Mouse (Mus musculus) megakaryocyte, embryonic 14.5 days (primary cell): Measurements from ENCODE around the gene Galnt14. TPM values are rescaled to one million over a fixed set of nuclear protein-coding genes. Genes with fewer than 3 reads are reported as not detected.

ENCODE experiments used
- H3K27me3 ChIP-seq: replicated peaks from 2 replicates; pipeline ENCODE3; 2012; ENCODE audit warnings: inconsistent platforms
- H3K36me3 ChIP-seq: replicated peaks from 2 replicates; pipeline ENCODE3; 2012; ENCODE audit warnings: low read length, inconsistent platforms, mixed read lengths
- H3K4me1 ChIP-seq: 2 replicates; pipeline ENCODE4 v1.6.1; 2012; ENCODE audit warnings: inconsistent platforms
- H3K4me3 ChIP-seq: replicated peaks from 2 replicates; pipeline ENCODE3; 2012; ENCODE audit warnings: moderate library complexity, mild to moderate bottlenecking, inconsistent platforms
- H3K9me3 ChIP-seq: 2 replicates; pipeline ENCODE4 v1.6.1; 2012; ENCODE audit warnings: inconsistent platforms
- FLI1 ChIP-seq: IDR thresholded peaks from 2 replicates; pipeline ENCODE4 v1.6.1; 2012; ENCODE audit warnings: low read length, inconsistent platforms, mixed read lengths
- GATA1 ChIP-seq: IDR thresholded peaks from 3 replicates; pipeline ENCODE4 v1.6.1; 2012; ENCODE audit warnings: mixed read lengths, low read length, inconsistent platforms, borderline replicate concordance
- polyA plus RNA-seq: library from polyadenylated mRNA; stranded (reverse); fragments of >175 nt; gene quantifications from 2 replicates; pipeline ENCODE4 v1.2.3, GENCODE M21; 2012; ENCODE audit warnings: low replicate concordance; ENCODE audit not compliant: insufficient read depth

The Galnt14 gene
- polyA plus RNA-seq, 1 experiment = 0.12 TPM

DNA sequence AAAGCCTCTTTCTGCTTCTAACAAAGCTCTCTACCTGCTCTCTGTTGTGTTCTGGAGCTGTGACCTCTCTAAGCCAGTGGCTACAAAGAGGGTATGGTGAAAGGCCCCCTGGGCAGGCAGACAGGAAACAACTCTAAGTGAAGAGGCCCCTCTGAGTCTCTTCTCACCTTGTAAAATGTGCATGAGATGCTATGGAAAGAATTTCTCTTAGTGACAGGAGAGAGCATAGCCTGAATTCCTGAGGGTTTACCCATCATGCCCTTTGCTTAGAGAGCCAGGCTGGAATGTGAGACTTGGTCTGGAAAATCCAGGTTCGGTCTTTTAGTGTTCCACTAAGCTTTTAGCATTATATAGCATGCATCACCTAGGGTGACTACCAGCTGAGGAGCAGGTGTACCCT, 136.1 kb downstream of the Galnt14 start:
- H3K9me3 ChIP-seq = no peaks in the 10 kb centered on the region
- H3K4me1 ChIP-seq = no peaks in the 10 kb centered on the region
- TF ChIP-seq GATA1 = no peak
- TF ChIP-seq FLI1 = no peak
- no peaks in the 10 kb centered on the region for H3K36me3 ChIP-seq
- no peak overlapping the region for H3K4me3 ChIP-seq
- H3K27me3 ChIP-seq = peaks cover 11% of the 10 kb centered on the region

DNA sequence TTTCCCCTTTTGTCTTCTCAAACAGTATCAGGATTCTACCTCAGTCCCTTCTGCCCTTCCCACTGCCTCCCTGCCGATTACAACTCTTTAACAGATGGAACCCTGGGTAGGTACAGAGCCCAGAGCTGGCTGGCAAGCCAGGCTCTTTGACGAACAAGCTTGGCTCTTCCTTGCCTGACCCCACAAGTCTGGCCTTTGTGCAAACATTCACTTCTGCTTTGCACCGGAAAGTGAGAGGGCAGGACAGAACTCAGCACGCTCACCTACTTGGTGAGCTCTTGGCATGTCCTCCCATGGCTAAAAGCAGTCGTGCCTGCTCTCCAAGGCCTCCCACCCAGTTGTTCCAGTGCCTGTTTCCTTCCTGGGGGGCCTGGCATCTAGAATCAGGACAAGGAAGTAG, 137.4 kb downstream of the Galnt14 start:
- no peak for TF ChIP-seq FLI1
- TF ChIP-seq GATA1 = no peak
- Histone ChIP-seq H3K4me3 (no peak overlapping the region), H3K4me1 (no peaks in the 10 kb centered on the region), H3K9me3 (no peaks in the 10 kb centered on the region), H3K36me3 (no peaks in the 10 kb centered on the region), H3K27me3 (peaks cover 11% of the 10 kb centered on the region)

DNA sequence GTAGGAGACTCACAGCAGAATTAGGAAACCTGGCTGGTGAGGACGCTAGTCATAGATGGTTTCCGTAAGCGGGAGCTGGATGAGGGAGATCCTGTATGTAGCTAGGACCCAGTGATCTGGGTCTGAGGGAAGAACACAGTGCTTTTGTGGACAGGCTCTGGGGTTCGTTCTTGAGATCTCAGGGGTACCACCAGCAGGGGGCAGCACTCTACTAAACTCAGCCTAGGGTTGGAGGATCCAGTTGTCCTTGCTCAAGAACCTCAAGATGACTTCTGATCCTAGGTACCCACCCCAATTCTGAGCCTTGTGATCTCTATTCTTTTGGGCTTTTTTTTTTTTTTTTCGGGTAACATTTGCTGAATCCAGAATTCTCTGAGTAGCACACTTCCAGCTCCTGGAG, 137.8 kb downstream of the Galnt14 start:
- Histone ChIP-seq H3K36me3 (no peaks in the 10 kb centered on the region), H3K9me3 (no peaks in the 10 kb centered on the region), H3K27me3 (peaks cover 11% of the 10 kb centered on the region), H3K4me3 (no peak overlapping the region), H3K4me1 (no peaks in the 10 kb centered on the region)
- no peak for TF ChIP-seq GATA1
- TF ChIP-seq FLI1 = no peak

DNA sequence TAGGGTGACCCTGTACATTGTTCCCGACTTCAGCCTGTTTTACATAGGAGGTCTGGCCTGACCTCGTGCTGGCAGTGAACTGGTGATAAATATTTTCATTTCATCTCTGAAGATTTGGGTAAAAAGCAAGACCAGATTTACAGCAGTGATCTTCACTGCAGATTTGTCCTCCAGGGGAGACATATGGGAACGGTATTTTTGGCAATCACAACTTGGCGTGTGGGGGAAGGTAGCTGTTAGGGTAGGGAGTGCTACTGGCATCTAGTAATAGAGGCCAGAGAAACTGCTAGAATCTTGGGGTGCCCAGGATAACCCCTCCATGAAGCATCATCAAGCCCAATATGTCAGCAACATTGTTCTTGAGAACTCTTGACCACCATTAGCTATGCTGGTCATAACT, 138.3 kb downstream of the Galnt14 start:
- H3K27me3 ChIP-seq = peaks cover 11% of the 10 kb centered on the region
- H3K4me3 ChIP-seq = no peak overlapping the region
- no peaks in the 10 kb centered on the region for H3K36me3 ChIP-seq
- H3K4me1 ChIP-seq = no peaks in the 10 kb centered on the region
- no peaks in the 10 kb centered on the region for H3K9me3 ChIP-seq
- no peak for TF ChIP-seq FLI1
- TF ChIP-seq GATA1 = no peak

DNA sequence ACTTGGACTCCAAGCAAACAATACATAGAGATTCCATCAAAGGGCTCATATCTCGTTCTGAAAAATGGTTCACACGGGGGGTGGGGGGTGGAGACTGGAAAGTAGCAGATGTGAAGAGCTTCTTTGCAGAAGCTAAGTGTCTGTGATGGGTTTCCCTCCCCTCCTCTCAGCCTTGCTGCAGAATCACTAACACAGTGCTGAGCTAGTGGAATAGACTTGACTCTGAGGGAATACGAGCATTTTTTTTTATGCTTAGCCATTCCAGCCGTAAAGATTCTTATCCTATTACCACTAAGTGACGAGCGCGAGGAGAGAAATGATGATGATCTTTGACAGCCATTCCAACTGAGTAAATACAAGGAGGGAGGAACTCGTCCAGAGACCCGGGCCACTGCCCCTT, 142.0 kb downstream of the Galnt14 start:
- Histone ChIP-seq H3K9me3 (no peaks in the 10 kb centered on the region), H3K4me1 (no peaks in the 10 kb centered on the region), H3K27me3 (peaks cover 7% of the 10 kb centered on the region), H3K36me3 (no peaks in the 10 kb centered on the region), H3K4me3 (no peak overlapping the region)
- no peak for TF ChIP-seq FLI1
- TF ChIP-seq GATA1 = no peak

DNA sequence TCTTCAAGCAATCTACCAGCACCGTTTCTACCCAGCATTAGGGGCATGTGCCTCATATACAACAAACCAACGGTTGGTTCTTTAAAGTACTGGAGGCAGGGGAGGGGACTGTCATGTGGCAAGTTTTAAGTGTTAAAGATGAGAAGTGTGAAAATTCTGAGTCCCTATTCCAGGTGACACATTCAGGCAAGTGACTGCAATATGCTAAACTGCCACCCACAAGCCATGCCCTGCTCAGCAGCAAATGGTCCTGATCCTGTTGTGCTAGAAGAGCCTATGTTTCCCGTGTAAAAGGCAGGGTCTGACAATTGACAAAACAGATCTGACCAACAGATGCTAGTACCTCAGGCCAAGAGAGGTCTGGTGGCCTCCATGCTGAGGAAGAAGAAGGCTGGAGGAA, 149.1 kb downstream of the Galnt14 start:
- H3K9me3 ChIP-seq = no peaks in the 10 kb centered on the region
- peaks cover 2% of the 10 kb centered on the region for H3K27me3 ChIP-seq
- TF ChIP-seq GATA1 (no peak), FLI1 (no peak)
- no peaks in the 10 kb centered on the region for H3K36me3 ChIP-seq
- no peak overlapping the region for H3K4me3 ChIP-seq
- H3K4me1 ChIP-seq = no peaks in the 10 kb centered on the region

DNA sequence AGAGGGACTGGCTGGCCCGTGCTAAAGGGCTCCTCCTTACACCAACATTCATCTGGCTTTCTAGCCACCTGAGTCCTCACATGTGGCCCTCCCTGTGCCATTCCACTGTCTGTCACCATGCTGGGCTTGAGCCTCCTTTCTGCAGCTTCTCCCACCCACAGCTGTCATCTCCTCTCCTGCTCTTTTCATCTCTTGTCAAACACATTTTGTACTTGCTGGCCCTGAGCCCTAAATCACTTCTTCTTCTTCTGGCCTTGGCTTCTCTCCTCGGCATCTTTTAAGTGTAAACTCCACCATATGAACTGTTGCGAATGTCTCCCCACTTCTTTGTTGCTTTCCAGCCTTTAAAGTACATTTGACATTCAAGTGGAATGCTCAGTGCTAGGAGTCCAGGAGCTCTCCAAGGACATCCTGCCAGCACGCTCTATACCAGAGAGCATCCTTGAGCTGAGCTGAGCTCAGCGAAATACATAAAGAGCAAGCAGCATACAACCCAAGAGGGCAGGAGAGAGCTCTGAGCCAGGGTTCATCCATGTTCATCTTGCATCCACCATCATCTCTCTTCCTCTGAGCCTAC, 150.0 kb downstream of the Galnt14 start:
- Histone ChIP-seq H3K36me3 (no peaks in the 10 kb centered on the region), H3K4me1 (no peaks in the 10 kb centered on the region), H3K4me3 (no peak overlapping the region), H3K27me3 (peaks cover 2% of the 10 kb centered on the region), H3K9me3 (no peaks in the 10 kb centered on the region)
- TF ChIP-seq GATA1 = no peak
- TF ChIP-seq FLI1 = no peak

DNA sequence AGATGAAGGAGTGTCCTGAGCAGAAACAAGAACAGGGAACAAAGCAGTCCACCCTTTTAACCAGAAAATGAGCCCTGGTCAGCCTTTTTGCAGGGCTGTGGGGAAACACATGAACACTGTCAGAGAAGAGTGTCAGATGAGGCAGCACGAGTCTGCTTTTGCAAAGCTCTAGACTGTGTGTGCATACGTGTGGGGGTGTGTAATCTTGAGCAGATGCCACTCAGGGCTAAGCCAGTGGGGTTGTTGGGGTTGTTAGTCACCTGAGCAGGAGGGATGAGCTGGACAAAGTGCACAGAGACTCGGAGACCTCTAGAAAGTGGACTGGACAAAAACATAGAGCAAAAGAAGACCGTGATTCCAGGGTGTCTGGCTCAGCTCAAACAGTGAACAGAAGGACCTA, 150.8 kb downstream of the Galnt14 start:
- Histone ChIP-seq H3K4me1 (no peaks in the 10 kb centered on the region), H3K9me3 (no peaks in the 10 kb centered on the region), H3K4me3 (no peak overlapping the region), H3K36me3 (no peaks in the 10 kb centered on the region), H3K27me3 (peaks cover 2% of the 10 kb centered on the region)
- TF ChIP-seq GATA1 (no peak), FLI1 (no peak)

DNA sequence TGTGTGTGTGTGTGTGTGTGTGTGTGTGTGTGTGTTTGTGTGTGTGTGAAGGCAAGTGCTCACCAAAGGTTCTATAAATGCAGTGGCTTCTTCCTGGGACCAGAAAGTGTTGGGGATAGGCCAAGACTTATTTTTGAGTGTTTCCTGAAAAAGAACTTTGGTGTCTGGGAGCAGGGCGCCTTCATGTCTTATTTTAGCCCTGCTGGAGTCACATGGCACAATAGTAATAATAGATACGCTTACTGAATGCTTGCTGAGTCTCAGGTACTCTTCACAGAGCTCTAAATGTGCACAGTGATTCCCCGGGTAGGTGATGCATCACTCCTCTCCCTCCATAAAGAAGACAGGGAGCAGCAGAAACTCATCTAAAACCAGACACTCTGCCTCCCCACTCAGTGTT, 153.2 kb downstream of the Galnt14 start:
- Histone ChIP-seq H3K9me3 (no peaks in the 10 kb centered on the region), H3K4me1 (no peaks in the 10 kb centered on the region), H3K4me3 (no peak overlapping the region), H3K27me3 (peaks cover 2% of the 10 kb centered on the region), H3K36me3 (no peaks in the 10 kb centered on the region)
- no peak for TF ChIP-seq FLI1
- TF ChIP-seq GATA1 = no peak

DNA sequence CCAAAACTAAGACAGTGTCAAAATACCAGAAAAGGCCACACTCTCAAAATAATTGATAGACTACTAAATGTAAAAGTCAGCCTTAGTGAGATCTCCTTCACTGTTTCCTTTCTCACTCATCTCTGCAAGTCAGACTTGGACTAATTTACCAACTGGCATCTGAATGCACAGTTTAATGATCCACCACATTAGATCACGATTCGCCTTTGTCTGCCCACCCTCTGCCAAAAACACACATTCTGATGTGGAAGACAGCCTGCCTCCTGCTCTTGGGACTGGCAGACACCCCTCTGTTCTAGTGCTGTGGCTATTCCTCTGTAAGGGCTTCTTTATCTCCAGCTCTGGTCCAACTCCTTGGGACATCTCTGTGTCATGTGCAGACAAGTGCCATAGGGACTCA, 153.8 kb downstream of the Galnt14 start:
- TF ChIP-seq GATA1 = no peak
- TF ChIP-seq FLI1 = no peak
- Histone ChIP-seq H3K9me3 (no peaks in the 10 kb centered on the region), H3K36me3 (no peaks in the 10 kb centered on the region), H3K4me3 (no peak overlapping the region), H3K4me1 (no peaks in the 10 kb centered on the region), H3K27me3 (peaks cover 2% of the 10 kb centered on the region)

DNA sequence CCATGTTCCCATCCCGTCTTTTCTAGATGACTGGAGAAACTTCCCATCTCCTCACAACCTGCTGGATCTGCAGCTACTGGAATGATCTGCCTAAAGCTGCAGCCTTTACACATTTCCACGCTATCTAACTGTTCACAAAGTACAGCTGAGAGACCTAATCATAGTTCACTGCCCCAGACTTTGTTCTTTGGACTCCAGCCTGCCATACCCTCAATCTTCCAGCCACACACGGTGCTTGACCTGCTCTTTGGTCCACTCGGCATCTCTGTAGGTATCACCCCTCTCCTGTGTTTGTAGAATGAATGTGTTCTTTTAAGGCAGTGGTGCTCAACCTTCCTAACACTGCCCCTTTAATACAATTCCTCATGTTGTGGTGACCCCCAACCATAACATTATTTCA, 155.6 kb downstream of the Galnt14 start:
- TF ChIP-seq GATA1 = no peak
- no peak for TF ChIP-seq FLI1
- H3K27me3 ChIP-seq = peaks cover 2% of the 10 kb centered on the region
- no peaks in the 10 kb centered on the region for H3K4me1 ChIP-seq
- H3K9me3 ChIP-seq = no peaks in the 10 kb centered on the region
- no peaks in the 10 kb centered on the region for H3K36me3 ChIP-seq
- H3K4me3 ChIP-seq = no peak overlapping the region
